Mouse (Mus musculus) retina, adult 2 months (tissue): ENCODE data around the gene Hs3st5.

Source experiments
- DNase-seq: peaks from one replicate; pipeline ENCODE4 v3.0.0-alpha.2; 2012; ENCODE audit warnings: low read depth, low spot score

Hs3st5 gene

DNA sequence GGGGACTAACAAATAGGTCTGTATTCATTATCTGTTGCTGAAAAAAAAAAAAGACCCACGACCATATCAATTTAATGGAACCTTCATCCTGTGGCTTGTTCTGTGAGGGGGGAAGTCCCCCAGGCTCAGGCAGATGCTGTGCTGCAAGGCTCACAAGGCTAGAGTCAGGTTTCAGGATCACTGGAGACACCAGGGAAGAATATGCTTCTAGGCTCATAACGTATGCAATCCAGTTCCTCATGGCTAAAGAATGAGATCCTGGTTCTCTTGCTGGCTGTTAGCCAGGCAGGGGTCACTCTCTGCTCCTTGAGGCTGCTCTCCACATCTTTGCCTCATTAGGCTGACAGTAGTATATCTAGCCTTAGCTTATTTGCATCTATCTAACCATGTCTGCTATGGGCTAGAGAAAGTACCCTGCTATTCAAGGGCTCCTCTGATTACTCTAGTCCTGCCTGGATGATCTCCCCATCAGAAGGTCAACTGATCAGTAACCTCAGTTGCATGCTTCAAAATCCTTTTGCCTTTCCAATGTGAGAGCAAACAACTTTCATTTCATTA is 294.4 kb downstream of the Hs3st5 start:
- DNase-seq = no peak

DNA sequence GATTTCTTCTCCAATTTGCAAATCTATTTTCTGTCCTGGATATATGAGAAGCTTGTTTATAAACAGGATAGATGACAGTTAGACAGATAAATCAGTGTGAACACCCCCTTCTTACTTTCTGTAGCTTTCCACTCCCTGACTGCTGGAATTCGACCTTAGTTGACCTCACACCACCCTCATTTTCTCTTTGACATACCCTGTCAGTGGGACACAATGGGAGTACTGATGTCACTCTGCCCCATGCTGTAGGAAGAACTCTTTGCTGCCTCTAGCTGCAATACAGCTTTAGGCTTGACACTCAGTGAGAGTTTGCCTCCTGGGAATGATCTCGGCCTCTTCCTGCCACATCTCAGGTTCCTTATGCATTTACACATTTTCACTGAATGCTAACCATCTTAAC is 297.1 kb downstream of the Hs3st5 start:
- DNase-seq = no peak

DNA sequence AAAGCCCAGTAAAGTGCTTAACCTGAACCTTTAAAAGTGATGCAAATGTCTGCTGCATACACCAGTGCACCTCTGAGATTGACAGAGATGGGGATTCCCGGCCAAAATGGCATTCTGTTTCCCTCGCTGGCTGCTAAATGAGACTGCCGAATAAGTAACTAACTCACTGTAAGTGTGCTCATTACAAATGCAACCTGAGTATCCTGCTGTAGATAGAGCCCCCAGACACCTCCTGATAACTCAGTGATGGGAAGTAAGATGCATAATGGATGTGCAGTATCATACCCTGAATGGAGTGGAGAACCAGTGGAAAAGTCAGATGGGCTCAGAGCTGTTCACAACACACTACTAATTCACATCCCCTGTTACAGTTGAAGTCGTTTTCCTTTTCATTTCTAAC is 298.7 kb downstream of the Hs3st5 start:
- DNase-seq = no peak

- DNase-seq = no peak
Observed at GRCm38 (mm10) chr10:36805788-36806187, 299.2 kb downstream of the Hs3st5 start.

DNA sequence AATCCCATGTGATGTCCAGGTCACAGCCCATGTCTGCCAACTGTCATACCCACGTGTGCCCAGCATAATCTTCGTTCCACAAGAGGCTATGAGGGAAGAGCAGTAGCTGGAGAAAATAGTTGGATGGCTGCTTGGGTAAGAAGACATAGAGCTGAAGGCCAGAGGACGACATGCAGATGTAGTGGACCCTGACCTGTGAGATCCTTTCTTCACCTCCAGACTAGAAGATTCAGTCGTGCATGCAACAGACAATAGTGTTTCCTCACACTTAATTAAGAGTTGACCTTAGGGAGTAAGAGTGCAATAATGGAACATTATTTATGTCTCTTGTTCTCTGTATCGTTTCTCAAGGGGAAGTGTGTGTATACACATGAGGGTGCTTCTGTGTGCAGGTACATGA is 300.4 kb downstream of the Hs3st5 start:
- no peak for DNase-seq

- DNase-seq = no peak
Observed at GRCm38 (mm10) chr10:36818867-36819266, 312.3 kb downstream of the Hs3st5 start.

DNA sequence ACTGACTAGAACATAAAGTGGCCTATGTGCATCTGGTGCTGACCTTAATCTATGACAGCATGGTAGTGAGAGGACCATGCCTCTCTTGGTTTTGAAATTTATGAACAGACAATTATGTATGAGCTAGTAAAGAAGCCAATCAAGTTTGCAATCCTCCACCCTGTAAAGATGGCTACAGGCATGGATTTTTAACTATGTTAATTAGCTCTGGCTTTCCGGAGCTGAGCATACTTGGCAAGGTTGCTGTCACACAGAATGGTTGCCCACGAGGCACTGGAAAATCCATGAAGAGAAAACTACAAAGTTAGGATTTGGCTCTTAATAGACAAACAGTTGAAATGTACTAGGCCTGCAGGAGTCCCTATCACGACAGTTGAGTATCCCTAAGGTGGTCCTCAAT is 322.5 kb downstream of the Hs3st5 start:
- no peak for DNase-seq

DNA sequence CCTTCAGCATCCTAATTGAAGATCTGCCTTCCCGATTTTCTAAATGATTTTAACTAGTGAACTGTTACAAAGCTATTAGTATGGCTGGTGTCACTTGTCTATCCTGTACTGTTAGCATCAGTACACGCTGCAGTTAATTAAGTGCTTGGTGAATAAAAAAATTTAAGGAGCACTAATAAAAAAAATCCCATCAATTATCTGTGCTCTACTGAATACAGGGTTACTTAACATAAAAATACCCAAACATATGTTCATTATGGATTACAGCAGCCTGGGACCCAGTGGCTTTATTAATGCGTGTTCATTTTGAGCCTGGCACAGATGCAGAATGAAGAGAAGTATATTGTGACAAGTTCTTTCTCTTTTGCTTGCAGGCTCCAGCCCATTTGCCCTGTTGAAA is 325.6 kb downstream of the Hs3st5 start:
- DNase-seq = no peak

GRCm38 (mm10) chr10:36834224-36834623 is 327.6 kb downstream of the Hs3st5 start:
- peak; percentile 9 for DNase-seq

GRCm38 (mm10) chr10:36835836-36836516 is 329.4 kb downstream of the Hs3st5 start:
- DNase-seq = no peak

DNA sequence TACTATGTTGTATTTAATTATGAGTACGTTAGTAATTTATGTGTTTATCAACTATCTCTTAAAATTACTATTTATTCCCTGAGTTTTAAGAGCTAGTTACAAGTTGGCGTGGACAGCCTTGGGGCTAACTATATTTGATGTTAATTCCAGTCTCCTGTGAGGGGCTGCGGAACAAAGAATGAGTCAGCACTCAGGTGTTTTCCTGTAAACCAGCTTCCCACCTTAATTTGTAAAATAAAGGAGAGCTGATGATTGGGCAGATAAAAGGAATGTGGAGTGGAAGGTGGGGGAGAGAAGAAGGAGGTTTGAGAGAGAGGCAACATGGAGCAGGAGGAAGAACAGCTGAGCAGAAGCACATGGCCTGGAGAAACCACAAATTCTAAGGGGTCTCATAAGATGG is 343.6 kb downstream of the Hs3st5 start:
- no peak for DNase-seq

- DNase-seq = no peak
Observed at GRCm38 (mm10) chr10:36862127-36862895, 355.7 kb downstream of the Hs3st5 start.
